ENCODE assay signal across 8 mouse cellular contexts in genomic region chr11:51635127-51635524, GRCm38 (mm10). TPM values are rescaled to one million over a fixed set of nuclear protein-coding genes. Genes with fewer than 3 reads are reported as not detected.
DNase-seq lines count a peak whose midpoint lies in the region; ATAC-seq and TF ChIP-seq lines count a peak whose summit lies in the region.

No protein-coding gene starts in this region.

- peak overlapping the region; percentile 93 for H3K4me3 ChIP-seq in cerebellum, adult 2 months (replicated peaks; ENCODE audit: insufficient read depth, low read depth, low read length)
- peak overlapping the region; percentile 74 for H3K4me3 ChIP-seq in neural tube, embryonic 11.5 days (ENCODE audit: low read depth, low read length)
- H3K4me3 ChIP-seq in limb, embryonic 14.5 days (replicated peaks; ENCODE audit: low read length), result peak overlapping the region; percentile 58
- peak overlapping the region; percentile 72 for H3K4me3 ChIP-seq in stomach, embryonic 14.5 days (ENCODE audit: low read depth, low read length)

- ATAC-seq in neural tube, embryonic 11.5 days (ENCODE audit: insufficient read depth, low FRiP score, low TSS enrichment), result no peak
- no peak for ATAC-seq in limb, embryonic 14.5 days (ENCODE audit: low FRiP score, low read depth)
- ATAC-seq in stomach, embryonic 14.5 days (ENCODE audit: insufficient number of reproducible peaks, insufficient read depth, low FRiP score, low read depth), result no peak
- no peak for ATAC-seq in erythroid progenitor cell, adult 5-6 weeks (replicated peaks; ENCODE audit: low FRiP score, poor library complexity, severe bottlenecking)

- peak overlapping the region; percentile 69 for H3K27ac ChIP-seq in cerebellum, adult 2 months (ENCODE audit: insufficient read depth, low read length)
- no peak overlapping the region; the same call in 1 of the 2 replicates for H3K27ac ChIP-seq in neural tube, embryonic 11.5 days (ENCODE audit: low read depth, low read length)
- H3K27ac ChIP-seq in limb, embryonic 14.5 days (replicated peaks; ENCODE audit: low read depth, low read length), result peak overlapping the region; percentile 63; the same call in 1 of the 2 replicates
- peak overlapping the region; percentile 76 for H3K27ac ChIP-seq in stomach, embryonic 14.5 days (ENCODE audit: low read length)

- no peak for DNase-seq in cerebellum, adult 2 months
- no peak for DNase-seq in cerebellum, postnatal 36 days
- DNase-seq in neural tube, embryonic 11.5 days (ENCODE audit: low spot score), result no peak
- DNase-seq in neural tube, embryonic 10.5 days (ENCODE audit: extremely low spot score, low spot score), result no peak
- no peak for DNase-seq in limb, embryonic 14.5 days (ENCODE audit: low spot score)
- DNase-seq in frontal cortex, adult 2 months (ENCODE audit: extremely low spot score in 1 of 2, low spot score in 1 of 2), result no peak

- H3K27me3 ChIP-seq in cerebellum, adult 2 months (ENCODE audit: control insufficient read depth, insufficient read depth, low read length), result no peaks in the 10 kb centered on the region
- no peaks in the 10 kb centered on the region for H3K27me3 ChIP-seq in neural tube, embryonic 11.5 days (ENCODE audit: control insufficient read depth, insufficient read depth, low read length)
- no peaks in the 10 kb centered on the region for H3K27me3 ChIP-seq in limb, embryonic 14.5 days (ENCODE audit: control insufficient read depth, insufficient read depth, low read length)
- no peaks in the 10 kb centered on the region for H3K27me3 ChIP-seq in stomach, embryonic 14.5 days (ENCODE audit: control insufficient read depth, insufficient read depth, low read length)

- H3K9me3 ChIP-seq in neural tube, embryonic 11.5 days (ENCODE audit: control insufficient read depth, low read length), result no peaks in the 10 kb centered on the region
- H3K9me3 ChIP-seq in limb, embryonic 14.5 days (ENCODE audit: control insufficient read depth, low read length), result no peaks in the 10 kb centered on the region
- no peaks in the 10 kb centered on the region for H3K9me3 ChIP-seq in stomach, embryonic 14.5 days (ENCODE audit: control insufficient read depth, low read depth, low read length)

- TF ChIP-seq POLR2A in cerebellum, adult 2 months (IDR thresholded peaks at IDR 0.05; ENCODE audit: borderline replicate concordance, insufficient read depth, low read length), result no peak
- TF ChIP-seq POLR2A in limb, embryonic 14.5 days (IDR thresholded peaks at IDR 0.05; ENCODE audit: borderline replicate concordance, extremely low read depth, insufficient read depth, insufficient read length), result no peak

- H3K9ac ChIP-seq in neural tube, embryonic 11.5 days (ENCODE audit: low read length), result peak overlapping the region; percentile 72
- H3K9ac ChIP-seq in limb, embryonic 14.5 days (ENCODE audit: low read depth, low read length, severe bottlenecking), result peak overlapping the region; percentile 62
- peak overlapping the region; percentile 64 for H3K9ac ChIP-seq in stomach, embryonic 14.5 days (replicated peaks; ENCODE audit: low read depth, low read length)

- H3K4me2 ChIP-seq in neural tube, embryonic 11.5 days (ENCODE audit: low read depth), result peak overlapping the region; percentile 77
- H3K4me2 ChIP-seq in limb, embryonic 14.5 days (replicated peaks; ENCODE audit: low read depth, low read length, severe bottlenecking), result peak overlapping the region; percentile 70
- H3K4me2 ChIP-seq in stomach, embryonic 14.5 days (replicated peaks; ENCODE audit: low read depth, low read length), result peak overlapping the region; percentile 76

- no peak for TF ChIP-seq CTCF in cerebellum, adult 2 months (IDR thresholded peaks at IDR 0.05; ENCODE audit: borderline replicate concordance, insufficient read depth, low read depth, low read length)

- 3% methylated on average over 6 of the region's 6 CpGs for WGBS in cerebellum, adult 2 months
- WGBS in neural tube, embryonic 11.5 days, result 24% methylated on average over 6 of the region's 6 CpGs
- WGBS in limb, embryonic 14.5 days, result 21% methylated on average over 6 of the region's 6 CpGs
- WGBS in stomach, embryonic 14.5 days, result 10% methylated on average over 6 of the region's 6 CpGs

- H3K4me1 ChIP-seq in cerebellum, adult 2 months (ENCODE audit: control insufficient read depth, insufficient read depth, low read length), result peaks cover 2% of the 10 kb centered on the region; the same call in 1 of the 2 replicates
- peaks cover 3% of the 10 kb centered on the region; the same call in 1 of the 2 replicates for H3K4me1 ChIP-seq in neural tube, embryonic 11.5 days (ENCODE audit: control insufficient read depth, insufficient read depth, low read length)
- H3K4me1 ChIP-seq in limb, embryonic 14.5 days (ENCODE audit: control insufficient read depth, insufficient read depth, low read length), result peaks cover 10% of the 10 kb centered on the region
- H3K4me1 ChIP-seq in stomach, embryonic 14.5 days (ENCODE audit: control insufficient read depth, insufficient read depth, low read length), result peaks cover 10% of the 10 kb centered on the region; the same call in 1 of the 2 replicates

- H3K36me3 ChIP-seq in neural tube, embryonic 11.5 days (ENCODE audit: control insufficient read depth, insufficient read depth, low read length), result no peaks in the 10 kb centered on the region
- no peaks in the 10 kb centered on the region for H3K36me3 ChIP-seq in limb, embryonic 14.5 days (ENCODE audit: control insufficient read depth, insufficient read depth, low read length)
- no peaks in the 10 kb centered on the region for H3K36me3 ChIP-seq in stomach, embryonic 14.5 days (ENCODE audit: control insufficient read depth, insufficient read depth, low read length)

RNA-seq across cellular contexts. Expression of gene Rmnd5b, which starts 0.6 kb away (rescaled TPM):
- 62.3 and 72.9 TPM in 2 replicates for polyA plus RNA-seq in cerebellum, adult 2 months (2012; rRNA removed)
- polyA plus RNA-seq in neural tube, embryonic 11.5 days (2014; fragmentation: Nextera tagmentation; extraction: Ambion mirVana), result 51.2 and 52.6 TPM in 2 replicates
- polyA plus RNA-seq in limb, embryonic 14.5 days (2012; rRNA removed), result 49.3 and 57.9 TPM in 2 replicates
- 57.4 and 59.7 TPM in 2 replicates for polyA plus RNA-seq in limb, embryonic 14.5 days (2014; fragmentation: Nextera tagmentation; extraction: Ambion mirVana)
- 42.6 and 47.8 TPM in 2 replicates for polyA plus RNA-seq in stomach, embryonic 14.5 days (2014; fragmentation: Nextera tagmentation; extraction: Ambion mirVana)
- total RNA-seq in erythroid progenitor cell, adult 5-6 weeks (2015; ENCODE audit: low replicate concordance), result 8.6 and 10.5 TPM in 2 replicates
- total RNA-seq in erythroid progenitor cell, adult 5-6 weeks (2017; ENCODE audit: low replicate concordance), result 2.1 and 14.6 TPM in 2 replicates
- 60.9 and 67.2 TPM in 2 replicates for polyA plus RNA-seq in frontal cortex, adult 2 months (2012; rRNA removed)

RNA-seq across cellular contexts. Expression of gene N4bp3, which starts 15.5 kb away (rescaled TPM):
- 15.3 and 16.7 TPM in 2 replicates for polyA plus RNA-seq in cerebellum, adult 2 months (2012; rRNA removed)
- polyA plus RNA-seq in neural tube, embryonic 11.5 days (2014; fragmentation: Nextera tagmentation; extraction: Ambion mirVana), result 12.2 and 13.5 TPM in 2 replicates
- 22.9 and 27.2 TPM in 2 replicates for polyA plus RNA-seq in limb, embryonic 14.5 days (2012; rRNA removed)
- 28.4 and 33.1 TPM in 2 replicates for polyA plus RNA-seq in limb, embryonic 14.5 days (2014; fragmentation: Nextera tagmentation; extraction: Ambion mirVana)
- 12.7 and 13.4 TPM in 2 replicates for polyA plus RNA-seq in stomach, embryonic 14.5 days (2014; fragmentation: Nextera tagmentation; extraction: Ambion mirVana)
- total RNA-seq in erythroid progenitor cell, adult 5-6 weeks (2015; ENCODE audit: low replicate concordance), result not detected in 2 replicates
- 2.1 TPM in 1 of 2 replicates, not detected in the other for total RNA-seq in erythroid progenitor cell, adult 5-6 weeks (2017; ENCODE audit: low replicate concordance)
- 6.9 and 9.8 TPM in 2 replicates for polyA plus RNA-seq in frontal cortex, adult 2 months (2012; rRNA removed)

RNA-seq across cellular contexts. Expression of gene Nhp2, which starts 15.6 kb away (rescaled TPM):
- polyA plus RNA-seq in cerebellum, adult 2 months (2012; rRNA removed), result 45.2 and 48.4 TPM in 2 replicates
- 155 and 168 TPM in 2 replicates for polyA plus RNA-seq in neural tube, embryonic 11.5 days (2014; fragmentation: Nextera tagmentation; extraction: Ambion mirVana)
- polyA plus RNA-seq in limb, embryonic 14.5 days (2012; rRNA removed), result 77.9 and 89.0 TPM in 2 replicates
- 165 and 176 TPM in 2 replicates for polyA plus RNA-seq in limb, embryonic 14.5 days (2014; fragmentation: Nextera tagmentation; extraction: Ambion mirVana)
- polyA plus RNA-seq in stomach, embryonic 14.5 days (2014; fragmentation: Nextera tagmentation; extraction: Ambion mirVana), result 159 and 174 TPM in 2 replicates
- total RNA-seq in erythroid progenitor cell, adult 5-6 weeks (2015; ENCODE audit: low replicate concordance), result 15.9 and 23.1 TPM in 2 replicates
- total RNA-seq in erythroid progenitor cell, adult 5-6 weeks (2017; ENCODE audit: low replicate concordance), result 12.3 and 14.8 TPM in 2 replicates
- 64.6 and 68.5 TPM in 2 replicates for polyA plus RNA-seq in frontal cortex, adult 2 months (2012; rRNA removed)

RNA-seq across cellular contexts. Expression of gene D930048N14Rik, which starts 15.6 kb away (rescaled TPM):
- polyA plus RNA-seq in cerebellum, adult 2 months (2012; rRNA removed), result 3.8 and 4.1 TPM in 2 replicates
- 0.74 and 1.4 TPM in 2 replicates for polyA plus RNA-seq in neural tube, embryonic 11.5 days (2014; fragmentation: Nextera tagmentation; extraction: Ambion mirVana)
- polyA plus RNA-seq in limb, embryonic 14.5 days (2012; rRNA removed), result 13.0 and 15.0 TPM in 2 replicates
- 4.2 and 4.5 TPM in 2 replicates for polyA plus RNA-seq in limb, embryonic 14.5 days (2014; fragmentation: Nextera tagmentation; extraction: Ambion mirVana)
- 5.2 and 6.3 TPM in 2 replicates for polyA plus RNA-seq in stomach, embryonic 14.5 days (2014; fragmentation: Nextera tagmentation; extraction: Ambion mirVana)
- total RNA-seq in erythroid progenitor cell, adult 5-6 weeks (2015; ENCODE audit: low replicate concordance), result not detected in 2 replicates
- not detected in 2 replicates for total RNA-seq in erythroid progenitor cell, adult 5-6 weeks (2017; ENCODE audit: low replicate concordance)
- polyA plus RNA-seq in frontal cortex, adult 2 months (2012; rRNA removed), result 4.8 and 5.7 TPM in 2 replicates

RNA-seq across cellular contexts. Expression of gene Hnrnpab, which starts 28.5 kb away (rescaled TPM):
- polyA plus RNA-seq in cerebellum, adult 2 months (2012; rRNA removed), result 101 and 103 TPM in 2 replicates
- polyA plus RNA-seq in neural tube, embryonic 11.5 days (2014; fragmentation: Nextera tagmentation; extraction: Ambion mirVana), result 764 and 777 TPM in 2 replicates
- polyA plus RNA-seq in limb, embryonic 14.5 days (2012; rRNA removed), result 465 and 516 TPM in 2 replicates
- 480 and 522 TPM in 2 replicates for polyA plus RNA-seq in limb, embryonic 14.5 days (2014; fragmentation: Nextera tagmentation; extraction: Ambion mirVana)
- 474 and 532 TPM in 2 replicates for polyA plus RNA-seq in stomach, embryonic 14.5 days (2014; fragmentation: Nextera tagmentation; extraction: Ambion mirVana)
- 250 and 265 TPM in 2 replicates for total RNA-seq in erythroid progenitor cell, adult 5-6 weeks (2015; ENCODE audit: low replicate concordance)
- 313 and 505 TPM in 2 replicates for total RNA-seq in erythroid progenitor cell, adult 5-6 weeks (2017; ENCODE audit: low replicate concordance)
- polyA plus RNA-seq in frontal cortex, adult 2 months (2012; rRNA removed), result 127 and 135 TPM in 2 replicates
